Mouse (Mus musculus) erythroblast, embryonic 14.5 days (primary cell): ENCODE data around the gene Kansl1. TPM values are rescaled to one million over a fixed set of nuclear protein-coding genes. Genes with fewer than 3 reads are reported as not detected.

Source experiments
- H3K27me3 ChIP-seq: 2 replicates; pipeline ENCODE4 v1.6.1; 2012; ENCODE audit warnings: inconsistent platforms; ENCODE audit not compliant: control insufficient read depth
- H3K36me3 ChIP-seq: 2 replicates; pipeline ENCODE4 v1.6.1; 2012; ENCODE audit warnings: mild to moderate bottlenecking, inconsistent platforms; ENCODE audit not compliant: control insufficient read depth
- H3K4me1 ChIP-seq: 2 replicates; pipeline ENCODE4 v1.6.1; 2012; ENCODE audit warnings: inconsistent platforms; ENCODE audit not compliant: control insufficient read depth
- H3K4me3 ChIP-seq: replicated peaks from 2 replicates; pipeline ENCODE3; 2012; ENCODE audit warnings: moderate library complexity, mild to moderate bottlenecking, inconsistent platforms
- H3K9me3 ChIP-seq: 2 replicates; pipeline ENCODE4 v1.6.1; 2012; ENCODE audit warnings: low read length, inconsistent platforms, mixed read lengths; ENCODE audit not compliant: control insufficient read depth
- GATA1 ChIP-seq: IDR thresholded peaks from 2 replicates; pipeline ENCODE4 v1.6.1; 2012; ENCODE audit warnings: low read length, inconsistent platforms, mixed read lengths
- TAL1 ChIP-seq: IDR thresholded peaks from 3 replicates; pipeline ENCODE4 v1.6.1; 2012; ENCODE audit warnings: low read length, inconsistent platforms, mixed read lengths
- polyA plus RNA-seq: library from polyadenylated mRNA; stranded (reverse); fragments of >175 nt; gene quantifications from 2 replicates; pipeline ENCODE4 v1.2.3, GENCODE M21; 2012

The Kansl1 gene
- polyA plus RNA-seq, 1 experiment = 7.5 TPM

- H3K4me3 ChIP-seq = peak overlapping the region; percentile 63
- peaks cover 34% of the 10 kb centered on the region for H3K4me1 ChIP-seq
- H3K9me3 ChIP-seq = no peaks in the 10 kb centered on the region
- H3K36me3 ChIP-seq = no peaks in the 10 kb centered on the region
- H3K27me3 ChIP-seq = peaks cover 11% of the 10 kb centered on the region
- TF ChIP-seq TAL1 = no peak
These were observed 159.1 kb downstream of the Kansl1 start for GRCm38 (mm10) chr11:104309377-104310225.

- Histone ChIP-seq H3K9me3 (no peaks in the 10 kb centered on the region), H3K36me3 (no peaks in the 10 kb centered on the region), H3K27me3 (peaks cover 11% of the 10 kb centered on the region), H3K4me3 (no peak overlapping the region), H3K4me1 (peaks cover 42% of the 10 kb centered on the region)
- TF ChIP-seq TAL1 = no peak
- TF ChIP-seq GATA1 = no peak
These were observed 161.5 kb downstream of the Kansl1 start for GRCm38 (mm10) chr11:104307136-104307535.

- no peak overlapping the region for H3K4me3 ChIP-seq
- no peaks in the 10 kb centered on the region for H3K9me3 ChIP-seq
- H3K36me3 ChIP-seq = no peaks in the 10 kb centered on the region
- H3K27me3 ChIP-seq = peaks cover 11% of the 10 kb centered on the region
- TF ChIP-seq GATA1 = no peak
- TF ChIP-seq TAL1 = no peak
- H3K4me1 ChIP-seq = peaks cover 41% of the 10 kb centered on the region
These were observed 162.2 kb downstream of the Kansl1 start for GRCm38 (mm10) chr11:104306483-104306882.

GRCm38 (mm10) chr11:104305711-104306110 lies 162.9 kb downstream of the Kansl1 start:
- Histone ChIP-seq H3K36me3 (no peaks in the 10 kb centered on the region), H3K27me3 (peaks cover 11% of the 10 kb centered on the region), H3K9me3 (no peaks in the 10 kb centered on the region), H3K4me1 (peaks cover 33% of the 10 kb centered on the region), H3K4me3 (no peak overlapping the region)
- no peak for TF ChIP-seq GATA1

GRCm38 (mm10) chr11:104303088-104303960 lies 165.3 kb downstream of the Kansl1 start:
- H3K27me3 ChIP-seq = no peaks in the 10 kb centered on the region; the same call in 1 of the 2 replicates
- no peak overlapping the region for H3K4me3 ChIP-seq
- no peaks in the 10 kb centered on the region for H3K36me3 ChIP-seq
- H3K9me3 ChIP-seq = no peaks in the 10 kb centered on the region
- peaks cover 12% of the 10 kb centered on the region for H3K4me1 ChIP-seq
- TF ChIP-seq TAL1 = no peak

GRCm38 (mm10) chr11:104302628-104303027 lies 166.0 kb downstream of the Kansl1 start:
- Histone ChIP-seq H3K9me3 (no peaks in the 10 kb centered on the region), H3K27me3 (no peaks in the 10 kb centered on the region; the same call in 1 of the 2 replicates), H3K4me1 (peaks cover 12% of the 10 kb centered on the region), H3K4me3 (no peak overlapping the region), H3K36me3 (no peaks in the 10 kb centered on the region)
- TF ChIP-seq TAL1 (no peak), GATA1 (no peak)

- Histone ChIP-seq H3K27me3 (no peaks in the 10 kb centered on the region), H3K4me3 (no peak overlapping the region), H3K36me3 (no peaks in the 10 kb centered on the region; the same call in 1 of the 2 replicates), H3K4me1 (peaks cover 39% of the 10 kb centered on the region), H3K9me3 (no peaks in the 10 kb centered on the region)
- TF ChIP-seq GATA1 = no peak
- no peak for TF ChIP-seq TAL1
These were observed 171.0 kb downstream of the Kansl1 start for GRCm38 (mm10) chr11:104297671-104298070.

- no peak for TF ChIP-seq TAL1
- no peak for TF ChIP-seq GATA1
- Histone ChIP-seq H3K9me3 (no peaks in the 10 kb centered on the region), H3K4me3 (no peak overlapping the region), H3K4me1 (peaks cover 45% of the 10 kb centered on the region), H3K27me3 (no peaks in the 10 kb centered on the region), H3K36me3 (no peaks in the 10 kb centered on the region; the same call in 1 of the 2 replicates)
These were observed 173.0 kb downstream of the Kansl1 start for GRCm38 (mm10) chr11:104295656-104296055.

GRCm38 (mm10) chr11:104295145-104295544 lies 173.5 kb downstream of the Kansl1 start:
- no peaks in the 10 kb centered on the region for H3K27me3 ChIP-seq
- no peak for TF ChIP-seq GATA1
- TF ChIP-seq TAL1 = no peak
- no peaks in the 10 kb centered on the region; the same call in 1 of the 2 replicates for H3K36me3 ChIP-seq
- no peaks in the 10 kb centered on the region for H3K9me3 ChIP-seq
- peaks cover 49% of the 10 kb centered on the region for H3K4me1 ChIP-seq
- no peak overlapping the region for H3K4me3 ChIP-seq
